Mouse (Mus musculus): ENCODE measurements around the gene Popdc2. TPM values are rescaled to one million over a fixed set of nuclear protein-coding genes. Genes with fewer than 3 reads are reported as not detected.

Gene Popdc2
- 16.6 and 16.9 TPM in 2 replicates for polyA plus RNA-seq (2015; fragmentation: Nextera tagmentation; extraction: Ambion mirVana)

DNA sequence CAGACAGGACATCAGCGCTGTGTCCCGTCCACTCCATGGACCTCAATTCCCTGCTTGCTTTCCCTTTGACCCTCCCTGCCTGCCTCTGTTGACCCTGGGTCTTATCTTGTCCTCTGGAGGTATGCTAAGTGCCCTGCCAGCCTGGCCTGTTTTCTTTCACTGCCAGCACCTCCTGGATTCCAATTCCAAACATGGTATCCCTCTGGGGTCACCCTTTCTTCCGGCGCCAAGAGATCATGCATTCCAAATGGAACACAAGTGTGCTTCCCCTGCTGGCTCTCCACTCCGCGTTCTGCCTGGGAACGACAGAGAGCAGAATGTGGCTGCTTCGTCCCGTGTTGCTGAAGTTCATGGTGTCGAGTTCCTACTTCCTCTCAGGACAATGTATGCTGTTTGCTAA is at the start of gene Popdc2:
Gene Popdc2 (plus strand): TSS at position 277 of the 400 bp plus-strand sequence.
- no peak for ATAC-seq

DNA sequence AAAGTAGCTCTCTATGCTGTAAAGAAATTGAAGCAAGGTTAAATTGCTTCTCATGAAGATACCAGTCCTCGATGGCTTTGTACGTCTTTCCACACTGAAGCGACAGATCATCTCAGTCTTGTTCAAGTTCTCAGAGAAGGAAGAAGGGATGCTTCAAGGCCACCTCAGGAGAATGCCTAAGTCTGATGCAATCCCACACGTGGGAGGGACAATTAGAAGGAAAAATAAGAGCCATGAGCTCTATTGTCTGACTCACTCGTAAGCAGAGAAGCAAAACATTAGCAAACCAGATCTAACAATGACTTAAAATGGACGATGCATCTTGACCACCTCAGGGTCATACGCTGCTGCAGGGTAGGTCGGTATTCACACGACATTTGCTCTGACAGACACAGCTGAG is 43.5 kb upstream of the Popdc2 start:
- H3K9ac ChIP-seq (ENCODE audit: low read depth, low read length) = no peak overlapping the region
- TF ChIP-seq CTCF (IDR thresholded peaks at IDR 0.05; ENCODE audit: low read depth) = no peak
- no peaks in the 10 kb centered on the region for H3K4me1 ChIP-seq (replicated peaks; ENCODE audit: control insufficient read depth, insufficient read depth, low read length)
- no peaks in the 10 kb centered on the region for H3K9me3 ChIP-seq (ENCODE audit: control insufficient read depth)
- H3K36me3 ChIP-seq (ENCODE audit: control insufficient read depth, insufficient read depth) = no peaks in the 10 kb centered on the region
- no peak overlapping the region for H3K4me2 ChIP-seq (replicated peaks; ENCODE audit: low read depth)
- H3K4me3 ChIP-seq (ENCODE audit: low read depth, low read length) = no peak overlapping the region
- H3K27ac ChIP-seq (ENCODE audit: low read depth, low read length) = no peak overlapping the region
- no peaks in the 10 kb centered on the region for H3K27me3 ChIP-seq (replicated peaks; ENCODE audit: control insufficient read depth, insufficient read depth, low read length)
- 76% methylated on average over 9 of the region's 9 CpGs for WGBS
- ATAC-seq = no peak

More for the DNA sequence above, at the start of gene Popdc2:
- Histone ChIP-seq H3K9me3 (ENCODE audit: control insufficient read depth) (no peaks in the 10 kb centered on the region), H3K9ac (ENCODE audit: low read depth, low read length) (no peak within 1 kb of the TSS), H3K4me1 (replicated peaks; ENCODE audit: control insufficient read depth, insufficient read depth, low read length) (no peaks in the 10 kb centered on the region), H3K36me3 (ENCODE audit: control insufficient read depth, insufficient read depth) (no peaks in the 10 kb centered on the region), H3K27me3 (replicated peaks; ENCODE audit: control insufficient read depth, insufficient read depth, low read length) (no peaks in the 10 kb centered on the region), H3K27ac (ENCODE audit: low read depth, low read length) (peak within 1 kb of the TSS; percentile 15; the same call in 1 of the 2 replicates), H3K4me2 (replicated peaks; ENCODE audit: low read depth) (peak within 1 kb of the TSS; percentile 41), H3K4me3 (ENCODE audit: low read depth, low read length) (peak within 1 kb of the TSS; percentile 29)
- WGBS = 26% methylated on average over 10 of the region's 10 CpGs
- TF ChIP-seq CTCF (IDR thresholded peaks at IDR 0.05; ENCODE audit: low read depth) = no peak

DNA sequence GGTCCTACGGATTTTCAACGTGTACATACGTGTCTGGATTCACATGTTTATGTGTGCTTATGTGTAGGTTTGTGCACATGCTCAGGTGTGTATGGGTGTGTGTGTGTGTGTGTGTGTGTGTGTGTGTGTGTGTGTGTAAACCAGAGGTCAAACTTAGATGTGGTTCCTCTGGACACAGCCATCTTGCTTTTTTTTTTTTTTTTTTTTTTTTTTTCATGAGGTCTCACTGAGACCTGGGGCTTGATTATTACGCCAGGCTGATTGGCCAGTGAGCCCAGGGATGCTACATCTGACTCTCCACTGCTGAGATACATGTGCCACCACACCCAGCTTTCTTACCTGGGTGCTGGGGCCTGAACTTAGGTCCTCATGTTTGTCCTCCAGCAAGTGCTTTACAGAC is 42.9 kb upstream of the Popdc2 start:
- Histone ChIP-seq H3K4me3 (ENCODE audit: low read depth, low read length) (no peak overlapping the region), H3K9ac (ENCODE audit: low read depth, low read length) (no peak overlapping the region), H3K36me3 (ENCODE audit: control insufficient read depth, insufficient read depth) (no peaks in the 10 kb centered on the region), H3K4me2 (replicated peaks; ENCODE audit: low read depth) (no peak overlapping the region), H3K4me1 (replicated peaks; ENCODE audit: control insufficient read depth, insufficient read depth, low read length) (no peaks in the 10 kb centered on the region), H3K27ac (ENCODE audit: low read depth, low read length) (no peak overlapping the region), H3K27me3 (replicated peaks; ENCODE audit: control insufficient read depth, insufficient read depth, low read length) (no peaks in the 10 kb centered on the region), H3K9me3 (ENCODE audit: control insufficient read depth) (no peaks in the 10 kb centered on the region)
- 78% methylated on average over 4 of the region's 4 CpGs for WGBS
- ATAC-seq = no peak
- TF ChIP-seq CTCF (IDR thresholded peaks at IDR 0.05; ENCODE audit: low read depth) = no peak

DNA sequence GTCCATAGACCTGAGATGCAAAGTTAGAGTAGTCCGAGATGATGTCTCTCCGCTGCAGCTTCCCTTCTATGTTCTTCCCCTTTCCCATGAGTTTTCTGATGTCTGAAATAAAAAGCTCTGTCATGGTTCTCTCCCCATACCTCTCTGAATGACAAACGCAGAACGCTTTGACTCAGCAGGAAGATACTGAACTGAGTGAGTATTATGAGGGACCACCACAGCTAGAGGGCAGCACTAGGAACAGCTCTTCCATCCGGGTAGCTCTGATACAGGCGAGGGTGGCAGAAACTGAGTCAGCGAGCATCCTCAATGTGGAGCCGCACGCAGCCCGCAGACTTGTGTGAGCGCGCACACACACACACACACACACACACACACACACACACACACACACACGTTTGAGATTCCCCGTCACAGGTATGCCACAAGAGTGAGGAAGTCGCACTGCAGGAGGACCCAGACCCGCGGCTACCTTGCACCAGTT is 40.5 kb upstream of the Popdc2 start:
- Histone ChIP-seq H3K27ac (ENCODE audit: low read depth, low read length) (no peak overlapping the region), H3K4me2 (replicated peaks; ENCODE audit: low read depth) (no peak overlapping the region), H3K36me3 (ENCODE audit: control insufficient read depth, insufficient read depth) (no peaks in the 10 kb centered on the region), H3K9me3 (ENCODE audit: control insufficient read depth) (no peaks in the 10 kb centered on the region), H3K27me3 (replicated peaks; ENCODE audit: control insufficient read depth, insufficient read depth, low read length) (no peaks in the 10 kb centered on the region), H3K9ac (ENCODE audit: low read depth, low read length) (no peak overlapping the region), H3K4me3 (ENCODE audit: low read depth, low read length) (no peak overlapping the region), H3K4me1 (replicated peaks; ENCODE audit: control insufficient read depth, insufficient read depth, low read length) (no peaks in the 10 kb centered on the region)
- TF ChIP-seq CTCF (IDR thresholded peaks at IDR 0.05; ENCODE audit: low read depth) = peak; percentile 86
- WGBS = 31% methylated on average over 17 of the region's 17 CpGs
- ATAC-seq = no peak

- no peak for TF ChIP-seq CTCF (IDR thresholded peaks at IDR 0.05; ENCODE audit: low read depth)
- 93% methylated on average over 15 of the region's 15 CpGs for WGBS
- H3K9ac ChIP-seq (ENCODE audit: low read depth, low read length) = no peak overlapping the region
- H3K27ac ChIP-seq (ENCODE audit: low read depth, low read length) = no peak overlapping the region
- H3K27me3 ChIP-seq (replicated peaks; ENCODE audit: control insufficient read depth, insufficient read depth, low read length) = no peaks in the 10 kb centered on the region
- no peaks in the 10 kb centered on the region for H3K9me3 ChIP-seq (ENCODE audit: control insufficient read depth)
- no peaks in the 10 kb centered on the region for H3K4me1 ChIP-seq (replicated peaks; ENCODE audit: control insufficient read depth, insufficient read depth, low read length)
- H3K4me3 ChIP-seq (ENCODE audit: low read depth, low read length) = no peak overlapping the region
- no peaks in the 10 kb centered on the region for H3K36me3 ChIP-seq (ENCODE audit: control insufficient read depth, insufficient read depth)
- ATAC-seq = no peak
- H3K4me2 ChIP-seq (replicated peaks; ENCODE audit: low read depth) = no peak overlapping the region
Observed at GRCm38 (mm10) chr16:38324311-38324710, 37.7 kb upstream of the Popdc2 start.

DNA sequence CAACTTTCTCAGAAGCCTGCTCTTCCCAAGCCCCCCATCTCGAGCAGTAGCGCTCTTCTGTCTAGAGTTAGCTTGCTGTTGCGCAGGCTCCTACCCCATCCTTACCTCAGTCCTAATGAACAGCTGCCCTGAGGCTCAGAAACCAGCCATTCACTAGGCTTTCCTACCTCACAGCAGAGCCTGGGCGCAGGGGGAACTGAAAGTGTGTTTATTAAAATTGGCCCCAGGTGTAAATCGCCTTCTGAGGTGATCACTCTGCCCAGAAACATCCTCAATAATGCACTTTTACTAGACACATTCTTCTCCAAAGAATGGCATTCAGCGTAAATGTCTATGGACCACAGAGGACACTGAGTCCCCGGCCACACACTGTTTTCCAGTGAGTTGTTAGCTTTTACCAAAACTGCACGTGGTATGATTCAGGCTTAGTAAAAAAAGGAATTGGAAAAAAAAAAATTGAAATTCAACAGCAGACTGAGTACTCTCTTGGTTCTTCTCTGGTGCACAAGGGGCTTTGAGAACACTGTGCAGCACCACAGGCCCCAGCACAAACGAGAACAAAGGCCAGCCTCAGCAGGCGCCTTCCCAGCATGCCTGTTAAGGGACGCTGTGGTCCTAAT is 35.1 kb upstream of the Popdc2 start:
- no peaks in the 10 kb centered on the region for H3K9me3 ChIP-seq (ENCODE audit: control insufficient read depth)
- no peaks in the 10 kb centered on the region for H3K36me3 ChIP-seq (ENCODE audit: control insufficient read depth, insufficient read depth)
- H3K9ac ChIP-seq (ENCODE audit: low read depth, low read length) = no peak overlapping the region
- 91% methylated on average over 11 of the region's 11 CpGs for WGBS
- H3K4me3 ChIP-seq (ENCODE audit: low read depth, low read length) = no peak overlapping the region
- no peak for ATAC-seq
- no peak for TF ChIP-seq CTCF (IDR thresholded peaks at IDR 0.05; ENCODE audit: low read depth)
- H3K4me2 ChIP-seq (replicated peaks; ENCODE audit: low read depth) = no peak overlapping the region
- no peaks in the 10 kb centered on the region for H3K27me3 ChIP-seq (replicated peaks; ENCODE audit: control insufficient read depth, insufficient read depth, low read length)
- no peak overlapping the region for H3K27ac ChIP-seq (ENCODE audit: low read depth, low read length)
- no peaks in the 10 kb centered on the region for H3K4me1 ChIP-seq (replicated peaks; ENCODE audit: control insufficient read depth, insufficient read depth, low read length)

Measured in intestine, postnatal 0 days (tissue).